Mouse (Mus musculus): ENCODE results near the gene Tbc1d22a. TPM values are rescaled to one million over a fixed set of nuclear protein-coding genes. Genes with fewer than 3 reads are reported as not detected.

Tbc1d22a gene
- total RNA-seq, 2 experiments from 2014 or later: 19.6 to 20.4 TPM

DNA sequence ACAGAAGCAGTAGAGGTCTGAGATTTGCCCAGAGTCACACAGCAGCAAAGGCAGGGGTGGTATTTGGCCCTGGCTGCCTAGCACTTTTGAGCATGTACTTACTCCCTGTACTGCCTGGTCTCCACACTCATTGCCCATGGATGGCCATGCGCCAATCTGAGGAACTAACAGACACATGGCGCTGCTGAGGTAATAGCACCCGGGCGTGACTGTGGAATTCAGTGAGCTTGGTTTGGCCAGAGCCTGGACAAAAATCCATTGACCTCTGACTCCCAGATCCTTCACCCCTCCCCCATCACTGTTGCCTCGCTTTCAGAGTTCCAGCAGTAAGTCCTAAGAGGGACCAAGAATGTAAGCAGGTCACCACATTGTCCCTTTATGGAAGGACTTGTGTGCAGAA is 278.4 kb downstream of the Tbc1d22a start:
- DNase-seq (ENCODE audit: extremely low spot score in 1 of 2, low spot score in 2 of 2): no peak
- intact Hi-C loops (cut with DNase I): no loop called here

DNA sequence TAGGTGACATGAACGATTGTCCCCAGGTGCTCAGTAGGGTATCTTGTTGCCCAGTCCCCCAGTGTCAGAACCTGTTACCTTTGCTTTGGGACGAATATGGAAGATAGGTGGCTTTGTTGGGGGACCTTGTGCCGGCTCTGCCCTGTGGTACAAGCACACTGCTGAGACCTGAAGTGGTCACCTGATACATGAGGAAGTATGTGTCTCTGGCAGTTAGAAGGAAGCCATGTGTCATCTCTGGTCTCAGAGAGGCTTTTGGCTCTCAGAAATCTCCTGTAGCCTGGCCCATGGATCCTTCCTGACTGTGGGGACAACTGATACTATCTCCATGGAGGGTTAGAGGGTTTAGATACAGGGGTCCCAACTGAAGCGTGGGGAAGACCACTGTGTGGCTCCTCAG is 281.9 kb downstream of the Tbc1d22a start:
- peak in 1 of 2 experiments; percentile 5 for DNase-seq (ENCODE audit: extremely low spot score in 1 of 2, low spot score in 2 of 2)
- intact Hi-C loops (cut with DNase I): no loop called here

- DNase-seq (ENCODE audit: extremely low spot score in 1 of 2, low spot score in 2 of 2): peak in 1 of 2 experiments; percentile 17
- intact Hi-C loops (cut with DNase I): no loop called here
Observed at GRCm38 (mm10) chr15:86496646-86497045, 282.4 kb downstream of the Tbc1d22a start.

GRCm38 (mm10) chr15:86500536-86500935 is 286.3 kb downstream of the Tbc1d22a start:
- no peak for DNase-seq (ENCODE audit: extremely low spot score in 1 of 2, low spot score in 2 of 2)
- intact Hi-C loops (cut with DNase I): no loop called here

DNA sequence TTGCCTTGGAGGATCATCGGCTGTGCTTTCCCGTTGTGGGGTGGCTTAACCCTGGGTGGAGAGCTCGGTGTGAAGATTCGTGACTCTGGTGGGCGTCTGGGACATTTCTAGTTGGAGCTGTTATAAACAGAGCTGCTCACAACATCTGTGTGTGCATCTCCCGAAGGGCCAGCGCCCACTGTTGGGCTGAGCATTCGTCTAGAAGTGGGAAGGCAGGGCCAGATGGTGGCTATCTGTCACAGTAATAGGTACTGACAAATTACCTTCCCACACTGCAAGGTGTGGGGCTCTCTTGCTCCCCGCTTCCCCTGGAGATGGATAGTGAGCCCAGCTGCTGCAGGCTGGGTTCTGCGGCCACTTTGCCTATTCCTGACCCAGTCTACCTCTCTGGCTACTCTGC is 289.2 kb downstream of the Tbc1d22a start:
- DNase-seq (ENCODE audit: extremely low spot score in 1 of 2, low spot score in 2 of 2): peak in 1 of 2 experiments; percentile 19
- intact Hi-C loops (cut with DNase I): no loop called here

DNA sequence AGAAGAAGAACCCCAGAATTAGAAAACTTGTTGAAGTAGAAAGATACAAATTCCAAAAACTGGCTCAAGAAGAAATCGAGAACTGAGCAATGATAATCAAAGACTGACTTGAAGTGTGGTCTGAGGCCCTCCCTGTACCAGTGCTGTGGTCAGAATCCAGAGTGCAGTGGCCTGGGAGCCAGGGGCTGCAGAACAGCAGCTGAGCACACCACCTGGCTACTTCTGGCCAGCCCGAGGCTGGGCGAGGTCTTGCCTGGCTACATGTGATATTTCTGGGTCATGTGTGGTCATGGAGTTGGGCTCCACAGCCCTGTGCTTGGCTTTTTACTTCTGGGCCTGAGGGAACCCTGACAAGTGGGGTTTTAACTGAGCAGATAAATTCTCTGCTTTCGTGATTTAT is 292.4 kb downstream of the Tbc1d22a start:
- peak in 1 of 2 experiments; percentile 8 for DNase-seq (ENCODE audit: extremely low spot score in 1 of 2, low spot score in 2 of 2)
- intact Hi-C loops (cut with DNase I): no loop called here

- DNase-seq (ENCODE audit: extremely low spot score in 1 of 2, low spot score in 2 of 2): peak in 1 of 2 experiments; percentile 10
- intact Hi-C loops (cut with DNase I): no loop called here
Observed at GRCm38 (mm10) chr15:86507546-86507945, 293.3 kb downstream of the Tbc1d22a start.

DNA sequence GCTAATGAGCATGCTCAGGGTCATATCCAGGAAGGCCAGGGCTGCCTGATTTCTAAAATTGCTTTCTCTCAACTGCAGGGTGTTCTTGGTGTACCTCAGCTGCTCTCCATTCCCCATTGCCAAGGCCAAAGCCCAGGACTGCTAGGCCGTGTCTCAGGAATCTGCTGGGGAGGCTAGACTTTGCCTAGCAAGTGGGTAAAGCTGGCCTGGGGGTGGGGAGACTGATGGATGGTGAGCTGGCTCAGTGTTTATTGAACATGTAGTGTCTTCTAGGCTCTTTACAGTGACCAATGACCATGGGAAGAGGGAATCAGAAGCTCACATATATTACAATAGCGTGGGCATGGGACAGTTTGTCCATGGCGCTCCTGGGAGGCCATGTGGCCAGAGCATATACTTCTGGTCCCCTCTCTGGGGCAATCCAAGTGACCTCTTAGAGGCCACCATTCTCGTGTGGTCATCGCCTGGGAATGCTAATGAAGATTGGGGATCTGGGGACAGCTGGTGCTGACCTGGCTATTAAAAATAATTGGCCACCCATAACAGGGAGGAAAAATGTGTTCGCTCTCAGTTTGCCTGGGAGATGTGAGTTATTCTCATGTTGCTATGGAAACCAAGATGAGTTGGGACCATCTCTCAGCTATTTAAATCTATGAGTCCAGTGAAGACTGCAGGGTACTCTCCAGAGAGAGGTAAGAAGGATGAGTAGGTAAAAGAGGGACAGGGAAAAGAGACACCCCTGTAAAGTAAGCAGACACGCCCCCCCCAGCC is 294.3 kb downstream of the Tbc1d22a start:
- DNase-seq (ENCODE audit: extremely low spot score in 1 of 2, low spot score in 2 of 2): peak; percentile 13 to 25
- intact Hi-C loops (cut with DNase I): no loop called here

DNA sequence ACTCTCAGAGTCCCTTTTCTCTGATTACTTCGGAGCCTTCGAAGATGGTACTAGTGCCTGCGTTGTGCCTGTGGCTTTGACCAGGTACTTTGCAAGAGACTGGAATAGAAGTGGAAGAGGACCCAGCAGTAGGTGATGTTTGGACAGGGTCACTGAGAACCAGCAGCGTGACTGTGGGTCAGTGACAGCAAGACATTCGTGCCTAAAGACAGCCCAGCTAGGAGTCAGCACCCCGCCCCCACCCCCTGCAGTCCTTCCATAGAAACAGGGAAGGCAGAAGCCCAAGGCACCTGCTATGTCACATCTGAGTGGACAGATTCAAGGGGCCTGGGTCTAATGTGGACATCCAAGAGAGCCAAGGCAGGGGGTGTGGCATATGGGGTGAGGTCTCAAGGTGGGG is 295.3 kb downstream of the Tbc1d22a start:
- intact Hi-C loops (cut with DNase I): no loop called here

DNA sequence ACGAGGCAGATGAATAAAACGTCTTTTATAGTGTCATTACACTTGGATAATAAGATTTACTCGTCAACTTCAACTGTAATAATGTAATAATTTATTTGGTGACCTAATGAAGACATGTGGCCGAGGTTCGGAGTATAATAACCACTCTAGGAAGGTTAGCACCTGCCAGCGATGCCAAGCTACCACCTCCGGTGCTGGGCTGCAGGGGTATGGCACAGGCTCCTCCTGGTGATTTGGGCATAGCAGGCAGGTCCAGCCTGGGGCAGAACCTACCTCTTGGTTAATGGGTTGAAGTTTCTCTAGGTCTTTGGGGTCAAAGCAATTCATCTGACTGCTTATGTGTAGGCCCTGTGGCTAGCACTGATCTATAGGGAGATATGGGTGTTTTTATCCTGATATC is 296.9 kb downstream of the Tbc1d22a start:
- no peak for DNase-seq (ENCODE audit: extremely low spot score in 1 of 2, low spot score in 2 of 2)

More for the DNA sequence above, 295.3 kb downstream of the Tbc1d22a start:
- no peak for DNase-seq (ENCODE audit: extremely low spot score in 1 of 2, low spot score in 2 of 2)

GRCm38 (mm10) chr15:86513336-86513735 is 299.1 kb downstream of the Tbc1d22a start:
- no peak for DNase-seq (ENCODE audit: extremely low spot score in 1 of 2, low spot score in 2 of 2)
- intact Hi-C loops (cut with DNase I): no loop called here

More for the DNA sequence above, 296.9 kb downstream of the Tbc1d22a start:
- intact Hi-C loops (cut with DNase I): no loop called here

DNA sequence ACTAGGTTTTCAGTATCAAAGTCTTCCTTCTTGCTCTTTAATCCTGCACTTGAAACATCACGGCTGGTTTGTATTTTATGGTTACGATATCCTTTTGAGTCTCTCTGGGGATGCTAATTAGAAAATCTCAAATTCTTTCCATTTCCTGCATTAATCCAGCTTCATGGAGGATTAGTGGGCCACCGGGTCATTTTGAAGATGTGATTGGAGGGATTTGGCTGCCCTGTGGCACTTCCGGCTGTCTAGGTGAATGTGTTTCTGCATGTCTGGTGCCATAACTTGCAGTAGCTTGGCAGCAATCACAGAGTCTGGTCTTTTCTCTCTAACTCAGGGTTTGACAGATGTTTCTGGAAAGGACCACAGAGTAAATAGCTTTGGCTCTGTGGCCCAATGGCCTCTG is 305.9 kb downstream of the Tbc1d22a start:
- intact Hi-C loops (cut with DNase I): no loop called here
- no peak for DNase-seq (ENCODE audit: extremely low spot score in 1 of 2, low spot score in 2 of 2)

DNA sequence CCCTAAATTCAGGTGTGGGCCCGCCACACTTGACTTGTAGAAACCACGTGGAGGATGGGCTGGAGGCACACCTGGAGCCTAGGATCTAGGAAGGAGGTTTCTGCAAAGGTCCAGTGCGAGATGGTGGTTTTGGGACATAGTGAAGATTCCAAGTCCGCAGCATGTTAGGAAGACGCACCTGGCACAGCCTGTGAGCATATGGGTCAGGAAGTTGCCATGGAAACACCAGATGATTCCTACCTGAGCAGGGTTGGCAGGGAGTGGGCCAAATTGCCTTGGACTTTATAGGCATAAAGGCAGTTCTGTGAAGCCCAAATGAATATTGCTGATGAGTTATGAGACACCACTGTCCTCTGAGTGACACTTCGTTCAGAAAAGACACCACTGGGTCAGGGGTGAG is 321.1 kb downstream of the Tbc1d22a start:
- DNase-seq (ENCODE audit: extremely low spot score in 1 of 2, low spot score in 2 of 2): no peak
- intact Hi-C loops (cut with DNase I): no loop called here

DNA sequence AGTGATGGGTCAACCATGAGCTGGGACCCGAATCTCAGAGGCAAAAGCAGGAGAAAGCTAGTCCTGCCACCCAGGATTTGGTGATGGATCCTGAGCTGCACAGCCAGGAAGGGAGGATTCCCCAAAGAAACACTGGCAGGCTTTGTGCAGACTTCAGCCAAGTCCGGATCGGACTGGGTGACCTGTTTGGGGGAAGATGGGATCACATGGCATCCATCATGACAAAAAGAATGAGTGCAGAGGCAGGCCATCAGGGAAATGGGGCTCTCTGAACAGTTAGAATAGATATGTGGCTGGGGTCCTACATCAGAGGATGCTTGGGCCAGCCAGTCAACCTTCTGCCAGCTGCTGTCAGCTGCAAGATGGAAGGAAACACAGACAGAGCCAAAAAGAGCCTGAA is 328.1 kb downstream of the Tbc1d22a start:
- intact Hi-C loops (cut with DNase I): no loop called here
- DNase-seq (ENCODE audit: extremely low spot score in 1 of 2, low spot score in 2 of 2): no peak

DNA sequence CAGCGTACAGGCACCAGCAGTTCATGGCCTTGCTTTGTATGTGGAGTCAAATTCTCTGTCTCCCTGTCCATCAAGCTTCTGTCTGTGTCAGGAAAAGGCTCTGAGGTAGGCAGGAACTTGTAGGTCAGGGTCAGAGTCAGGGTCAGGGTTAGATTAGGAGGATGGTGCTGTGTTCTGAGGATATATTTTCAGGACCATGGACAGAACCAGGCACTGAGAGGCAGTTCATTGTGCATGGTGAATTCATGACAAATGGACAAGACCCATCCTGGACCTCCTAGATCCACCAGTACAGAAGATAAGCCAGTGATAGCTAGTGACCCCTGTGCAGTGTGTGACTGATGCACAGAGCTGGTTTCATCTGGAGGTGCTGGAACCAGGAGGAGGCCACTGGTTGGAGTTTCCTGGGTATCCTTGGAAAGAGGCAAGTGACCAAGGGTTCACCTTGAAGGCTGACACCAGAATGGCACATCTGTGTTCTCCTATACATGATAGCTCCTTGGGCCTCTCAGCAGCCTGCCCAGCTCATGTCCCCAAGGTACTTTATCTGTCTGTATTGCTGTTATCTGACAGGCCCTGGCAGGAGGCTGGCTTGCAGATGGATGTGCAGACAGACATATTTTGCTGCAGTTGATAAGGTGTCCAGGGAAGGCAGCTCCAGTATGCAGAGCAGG is 330.0 kb downstream of the Tbc1d22a start:
- peak in 1 of 2 experiments; percentile 3 for DNase-seq (ENCODE audit: extremely low spot score in 1 of 2, low spot score in 2 of 2)
- intact Hi-C loops (cut with DNase I): no loop called here

Other genes with a start within 250 kb of the Tbc1d22a start
- gene Celsr1, start 180.7 kb upstream of the Tbc1d22a start, total RNA-seq (2021): 1 to 10 TPM; 2.4 to 3.4 TPM
- 10 to 100 TPM; 38.3 to 41.4 TPM for gene Gramd4, start 156.8 kb upstream of the Tbc1d22a start, total RNA-seq (2021)
- 10 to 100 TPM; 37.7 to 40.6 TPM for gene Cerk, start 28.3 kb upstream of the Tbc1d22a start, total RNA-seq (2021)

All from left cerebral cortex, postnatal 10 days (tissue).